Mouse (Mus musculus) stomach, postnatal 0 days (tissue): ENCODE results near the gene Abca2. TPM values are rescaled to one million over a fixed set of nuclear protein-coding genes. Genes with fewer than 3 reads are reported as not detected.

Source experiments
- ATAC-seq: fragments of 200-750 bp; cut with Nextera tagmentation; 2 replicates; pipeline ENCODE4 v1.8.0; 2017; ENCODE audit not compliant: low FRiP score, low TSS enrichment
- DNase-seq: peaks from one replicate; pipeline ENCODE4 v3.0.0-alpha.2; 2016; ENCODE audit warnings: low spot score
- H3K27ac ChIP-seq: fragments of 300-500 bp; sonication (generic); replicated peaks from 2 replicates; pipeline ENCODE4 v1.5.1; 2014; ENCODE audit warnings: mild to moderate bottlenecking, control low read depth
- H3K27me3 ChIP-seq: fragments of 300-500 bp; sonication (generic); 2 replicates; pipeline ENCODE4 v1.6.1; 2014; ENCODE audit warnings: low read length; ENCODE audit not compliant: control insufficient read depth, insufficient read depth
- H3K36me3 ChIP-seq: fragments of 300-500 bp; sonication (generic); 2 replicates; pipeline ENCODE4 v1.6.1; 2014; ENCODE audit warnings: low read length, mixed read lengths; ENCODE audit not compliant: control insufficient read depth, insufficient read depth
- H3K4me1 ChIP-seq: fragments of 300-500 bp; sonication (generic); replicated peaks from 2 replicates; pipeline ENCODE4 v1.6.1; 2014; ENCODE audit warnings: antibody characterized with exemption; ENCODE audit not compliant: control insufficient read depth, insufficient read depth
- H3K4me2 ChIP-seq: fragments of 300-500 bp; sonication (generic); replicated peaks from 2 replicates; pipeline ENCODE4 v1.6.1; 2014; ENCODE audit warnings: low read depth, mild to moderate bottlenecking, control low read depth, moderate library complexity
- H3K4me3 ChIP-seq: fragments of 300-500 bp; sonication (generic); 2 replicates; pipeline ENCODE4 v1.5.1; 2014; ENCODE audit warnings: low read depth, low read length, control low read depth
- H3K9ac ChIP-seq: fragments of 300-500 bp; sonication (generic); 2 replicates; pipeline ENCODE4 v1.6.1; 2014; ENCODE audit warnings: mild to moderate bottlenecking, low read length, control low read depth, mixed read lengths
- H3K9me3 ChIP-seq: fragments of 300-500 bp; sonication (generic); 2 replicates; pipeline ENCODE4 v1.6.1; 2016; ENCODE audit warnings: low read length; ENCODE audit not compliant: control insufficient read depth
- CTCF ChIP-seq: IDR thresholded peaks from 2 replicates; pipeline ENCODE4 v1.5.1; 2016; ENCODE audit warnings: antibody characterized with exemption, low read depth, mild to moderate bottlenecking, moderate library complexity
- EP300 ChIP-seq: optimal IDR thresholded peaks from 2 replicates; pipeline ENCODE3; 2016; ENCODE audit warnings: antibody characterized with exemption
- WGBS: fragments of 180-500 bp; shearing (Covaris S2); extraction: QIAGEN DNeasy Blood & Tissue Kit; methylation state at CpG from one replicate; pipeline ENCODE4 v1.1.7; 2014; 5-methylcytosine and 5-hydroxymethylcytosine counted together
- polyA plus RNA-seq: library from polyadenylated mRNA; unstranded; fragments of >200 nt; fragmentation: Nextera tagmentation; extraction: Ambion mirVana; gene quantifications from 2 replicates; pipeline ENCODE4 v1.2.1, GENCODE M21; 2015

The Abca2 gene
- polyA plus RNA-seq, 1 experiment from 2014 or later, result 1.7 TPM

GRCm38 (mm10) chr2:25421896-25422295 lies 6.6 kb upstream of the Abca2 start:
- Histone ChIP-seq H3K9ac (no peak overlapping the region), H3K4me2 (no peak overlapping the region), H3K27me3 (no peaks in the 10 kb centered on the region), H3K4me3 (no peak overlapping the region), H3K9me3 (no peaks in the 10 kb centered on the region), H3K36me3 (no peaks in the 10 kb centered on the region), H3K27ac (no peak overlapping the region), H3K4me1 (no peaks in the 10 kb centered on the region)
- DNase-seq (peak; percentile 50), ATAC-seq (0 out of 2 replicates have a peak, but pooled peaks have one; percentile 21)
- 27% methylated on average over 3 of the region's 3 CpGs for WGBS
- TF ChIP-seq EP300 (no peak), CTCF (peak; percentile 77)

- Histone ChIP-seq H3K27me3 (no peaks in the 10 kb centered on the region), H3K9ac (no peak within 1 kb of the TSS), H3K9me3 (no peaks in the 10 kb centered on the region), H3K4me2 (no peak within 1 kb of the TSS), H3K4me3 (no peak within 1 kb of the TSS), H3K27ac (no peak within 1 kb of the TSS), H3K36me3 (no peaks in the 10 kb centered on the region), H3K4me1 (no peaks in the 10 kb centered on the region)
- WGBS, result 52% methylated on average over 17 of the region's 17 CpGs
- no peak for ATAC-seq
- TF ChIP-seq CTCF, result no peak
- no peak for TF ChIP-seq EP300
- no peak for DNase-seq
Observed at GRCm38 (mm10) chr2:25422587-25423410, 5.7 kb upstream of the Abca2 start, which contains the start of gene Fut7. Fut7 (plus strand) TSS chr2:25423267.

GRCm38 (mm10) chr2:25423626-25424025 lies 4.9 kb upstream of the Abca2 start:
- H3K9ac ChIP-seq, result no peak overlapping the region
- no peak overlapping the region for H3K4me2 ChIP-seq
- H3K9me3 ChIP-seq, result no peaks in the 10 kb centered on the region
- DNase-seq (no peak), ATAC-seq (no peak)
- H3K27ac ChIP-seq, result no peak overlapping the region
- 53% methylated on average over 1 of the region's 1 CpGs for WGBS
- no peaks in the 10 kb centered on the region for H3K4me1 ChIP-seq
- H3K4me3 ChIP-seq, result no peak overlapping the region
- no peaks in the 10 kb centered on the region for H3K27me3 ChIP-seq
- no peaks in the 10 kb centered on the region for H3K36me3 ChIP-seq
- TF ChIP-seq CTCF (no peak), EP300 (no peak)

GRCm38 (mm10) chr2:25425481-25425880 lies 3.0 kb upstream of the Abca2 start:
- WGBS, result 53% methylated on average over 27 of the region's 27 CpGs
- H3K4me1 ChIP-seq, result no peaks in the 10 kb centered on the region
- no peak overlapping the region for H3K27ac ChIP-seq
- H3K9me3 ChIP-seq, result no peaks in the 10 kb centered on the region
- H3K4me3 ChIP-seq, result no peak overlapping the region
- H3K4me2 ChIP-seq, result no peak overlapping the region
- no peaks in the 10 kb centered on the region for H3K27me3 ChIP-seq
- no peaks in the 10 kb centered on the region for H3K36me3 ChIP-seq
- DNase-seq (no peak), ATAC-seq (no peak)
- no peak for TF ChIP-seq EP300
- no peak for TF ChIP-seq CTCF
- no peak overlapping the region for H3K9ac ChIP-seq

GRCm38 (mm10) chr2:25426721-25427191 lies 1.7 kb upstream of the Abca2 start:
- Histone ChIP-seq H3K36me3 (no peaks in the 10 kb centered on the region), H3K4me2 (no peak overlapping the region), H3K27me3 (no peaks in the 10 kb centered on the region), H3K9me3 (no peaks in the 10 kb centered on the region), H3K27ac (no peak overlapping the region), H3K9ac (no peak overlapping the region), H3K4me1 (no peaks in the 10 kb centered on the region), H3K4me3 (no peak overlapping the region)
- ATAC-seq (0 out of 2 replicates have a peak, but pooled peaks have one; percentile 18), DNase-seq (peak; percentile 81)
- WGBS, result 38% methylated on average over 5 of the region's 5 CpGs
- TF ChIP-seq CTCF (peak; percentile 95), EP300 (no peak)

DNA sequence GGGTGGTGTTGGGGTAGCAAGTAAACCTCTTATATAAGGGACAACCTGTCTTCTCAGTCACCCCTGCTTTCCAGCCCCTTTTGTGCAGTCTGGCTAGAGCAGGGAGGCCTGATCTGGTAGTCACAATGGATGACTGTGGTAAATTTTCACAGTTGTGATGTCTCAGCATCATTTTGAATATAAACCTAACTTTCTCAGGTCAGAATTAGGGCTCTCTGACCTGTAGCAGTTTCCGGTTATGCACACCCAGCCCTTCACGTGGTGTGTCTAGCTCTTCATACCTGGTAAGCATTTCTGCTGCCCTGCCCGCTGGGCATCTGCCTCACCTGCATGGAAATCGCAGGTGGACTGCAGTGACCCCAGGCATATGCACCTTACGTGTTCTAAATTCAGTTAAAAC lies 1.2 kb upstream of the Abca2 start:
- no peak overlapping the region for H3K27ac ChIP-seq
- DNase-seq, result no peak
- H3K36me3 ChIP-seq, result no peaks in the 10 kb centered on the region
- no peak overlapping the region for H3K9ac ChIP-seq
- no peak for ATAC-seq
- no peak overlapping the region for H3K4me3 ChIP-seq
- H3K27me3 ChIP-seq, result no peaks in the 10 kb centered on the region
- no peaks in the 10 kb centered on the region for H3K4me1 ChIP-seq
- H3K4me2 ChIP-seq, result no peak overlapping the region
- H3K9me3 ChIP-seq, result no peaks in the 10 kb centered on the region
- TF ChIP-seq CTCF, result no peak
- no peak for TF ChIP-seq EP300
- 89% methylated on average over 5 of the region's 5 CpGs for WGBS
